Mouse (Mus musculus) heart, postnatal 25 days (tissue): ENCODE results near the gene Lrrc55. TPM values are rescaled to one million over a fixed set of nuclear protein-coding genes. Genes with fewer than 3 reads are reported as not detected.
"Not testable (repeated sequence)": the region's sequence is repeated elsewhere in the genome, so short reads cannot be mapped to it uniquely, and the experiment has no call there.

Source experiments
- DNase-seq: peaks from one replicate; pipeline ENCODE4 v3.0.0; 2022; ENCODE audit warnings: low spot score
- intact Hi-C: fragments of 180-260 bp; cut with DNase I; formaldehyde crosslinking; loops from one replicate; pipeline ENCODE4 v1.15.1; 2025
- total RNA-seq, 2 experiments: library from RNA; stranded (reverse); gene quantifications; 2 replicates each; pipeline ENCODE4 v1.2.3; 2021

The Lrrc55 gene
- total RNA-seq, result 1 to 10 TPM; 1.6 to 2.8 TPM

- intact Hi-C loops, result no loop called here
- DNase-seq, result no peak
These were observed at the start of gene Lrrc55 for GRCm38 (mm10) chr2:85196901-85197300. TSS of gene Lrrc55 (minus strand) at chr2:85197197.

- intact Hi-C loops, result loop anchor here (1.0 to 5.0 kb wide), 3 partner anchors 69 to 314 kb away; no protein-coding TSS in a partner anchor
- DNase-seq, result peak; percentile 60
These were observed 49.6 kb upstream of the Lrrc55 start for GRCm38 (mm10) chr2:85246506-85247082.

GRCm38 (mm10) chr2:85245737-85246136, 48.7 kb upstream of the Lrrc55 start:
- no peak for DNase-seq
- intact Hi-C loops, result loop anchor here (1.0 to 5.0 kb wide), 3 partner anchors 68 to 315 kb away; no protein-coding TSS in a partner anchor

- intact Hi-C loops, result no loop called here
- peak; percentile 39 for DNase-seq
These were observed 41.2 kb upstream of the Lrrc55 start for GRCm38 (mm10) chr2:85238068-85238667.

- intact Hi-C loops, DNase-seq: not testable (repeated sequence)
These were observed 40.2 kb upstream of the Lrrc55 start for GRCm38 (mm10) chr2:85237231-85237630.

- no peak for DNase-seq
- intact Hi-C loops, result no loop called here
These were observed 33.9 kb upstream of the Lrrc55 start for GRCm38 (mm10) chr2:85230771-85231511.

- DNase-seq, result no peak
- intact Hi-C loops, result no loop called here
These were observed 32.6 kb upstream of the Lrrc55 start for GRCm38 (mm10) chr2:85229606-85230005.

- intact Hi-C loops, result no loop called here
- no peak for DNase-seq
These were observed 30.9 kb upstream of the Lrrc55 start for GRCm38 (mm10) chr2:85227816-85228335.

GRCm38 (mm10) chr2:85224221-85225179, 27.5 kb upstream of the Lrrc55 start:
- no peak for DNase-seq
- intact Hi-C loops, result no loop called here

- no peak for DNase-seq
- intact Hi-C loops, result no loop called here
These were observed 19.6 kb upstream of the Lrrc55 start for GRCm38 (mm10) chr2:85216606-85217005.

- no peak for DNase-seq
- intact Hi-C loops, result no loop called here
These were observed 16.7 kb upstream of the Lrrc55 start for GRCm38 (mm10) chr2:85213746-85214145.

- DNase-seq, result no peak
- intact Hi-C loops, result no loop called here
These were observed 12.3 kb upstream of the Lrrc55 start for GRCm38 (mm10) chr2:85209301-85209700.

- intact Hi-C loops, result no loop called here
- no peak for DNase-seq
These were observed 8.2 kb upstream of the Lrrc55 start for GRCm38 (mm10) chr2:85205170-85205569.

GRCm38 (mm10) chr2:85198011-85198965, 1.3 kb upstream of the Lrrc55 start:
- DNase-seq, result no peak

GRCm38 (mm10) chr2:85194566-85194965, 2.4 kb downstream of the Lrrc55 start:
- intact Hi-C loops, result no loop called here
- DNase-seq, result no peak

More at GRCm38 (mm10) chr2:85198011-85198965, 1.3 kb upstream of the Lrrc55 start:
- intact Hi-C loops, result no loop called here

GRCm38 (mm10) chr2:85187582-85188151, 9.3 kb downstream of the Lrrc55 start:
- no peak for DNase-seq
- intact Hi-C loops, result no loop called here

GRCm38 (mm10) chr2:85178139-85178800, 18.7 kb downstream of the Lrrc55 start:
- DNase-seq, result no peak
- intact Hi-C loops, result loop anchor here (2.0 to 5.0 kb wide), 3 partner anchors 41 to 69 kb away; partner anchors contain the start of gene Aplnr

- intact Hi-C loops, result no loop called here
- DNase-seq, result no peak
These were observed 23.5 kb downstream of the Lrrc55 start for GRCm38 (mm10) chr2:85173545-85173944.
